Mouse (Mus musculus) ES-E14 (cell line): ENCODE data around the gene Rora. TPM values are rescaled to one million over a fixed set of nuclear protein-coding genes. Genes with fewer than 3 reads are reported as not detected.

Experiments
- DNase-seq: peaks from one replicate; pipeline ENCODE4 v3.0.0-alpha.2; 2013; ENCODE audit warnings: low read depth, low spot score
- H3K27ac ChIP-seq: 2 replicates; pipeline ENCODE4 v1.5.1; 2012; ENCODE audit warnings: low read depth, mild to moderate bottlenecking, low read length, moderate library complexity, mixed read lengths; ENCODE audit not compliant: poor library complexity, insufficient read depth, severe bottlenecking
- H3K36me3 ChIP-seq: 2 replicates; pipeline ENCODE4 v1.6.1; 2012; ENCODE audit warnings: mild to moderate bottlenecking, low read length, moderate library complexity, mixed read lengths; ENCODE audit not compliant: control insufficient read depth, poor library complexity, insufficient read depth, severe bottlenecking
- H3K4me1 ChIP-seq, 2 experiments: fragments of 150-350 bp in 1 of 2; sonication (generic) in 1 of 2; 2 replicates each; pipeline ENCODE4 v1.6.1; 2012; ENCODE audit warnings: low read length in 2 of 2, mild to moderate bottlenecking in 1 of 2, mixed read lengths in 1 of 2; ENCODE audit not compliant: control insufficient read depth in 2 of 2, insufficient read depth in 2 of 2, poor library complexity in 1 of 2
- H3K4me3 ChIP-seq, 2 experiments: fragments of 150-350 bp in 1 of 2; sonication (generic) in 1 of 2; 2 replicates each; pipeline ENCODE4 v1.5.1; 2012; ENCODE audit warnings: low read length in 2 of 2, low read depth in 1 of 2, mild to moderate bottlenecking in 1 of 2, mixed read lengths in 1 of 2; ENCODE audit not compliant: insufficient read depth in 1 of 2, poor library complexity in 1 of 2, severe bottlenecking in 1 of 2
- H3K9ac ChIP-seq: 2 replicates; pipeline ENCODE4 v1.6.1; 2012; ENCODE audit warnings: low read depth, mild to moderate bottlenecking, low read length, mixed read lengths; ENCODE audit not compliant: poor library complexity, insufficient read depth, severe bottlenecking
- H3K9me3 ChIP-seq: fragments of 150-350 bp; sonication (generic); 2 replicates; pipeline ENCODE4 v1.6.1; 2012; ENCODE audit warnings: low read depth, mild to moderate bottlenecking, low read length; ENCODE audit not compliant: control insufficient read depth, insufficient read depth
- CHD2 ChIP-seq: IDR thresholded peaks from 2 replicates; pipeline ENCODE4 v1.6.1; 2014; ENCODE audit warnings: mild to moderate bottlenecking, low read depth, low read length, inconsistent platforms
- HCFC1 ChIP-seq: IDR thresholded peaks from 2 replicates; pipeline ENCODE4 v1.6.1; 2012; ENCODE audit warnings: low read length, inconsistent platforms, borderline replicate concordance; ENCODE audit not compliant: insufficient read depth
- MAFK ChIP-seq: IDR thresholded peaks from 2 replicates; pipeline ENCODE4 v1.6.1; 2014; ENCODE audit warnings: mild to moderate bottlenecking, low read depth, low read length, inconsistent platforms; ENCODE audit not compliant: insufficient read depth
- ZC3H11A ChIP-seq: IDR thresholded peaks from 2 replicates; pipeline ENCODE4 v1.6.1; 2012; ENCODE audit warnings: low read depth, mild to moderate bottlenecking, inconsistent platforms, low read length, borderline replicate concordance
- ZNF384 ChIP-seq: IDR thresholded peaks from 2 replicates; pipeline ENCODE4 v1.6.1; 2012; ENCODE audit warnings: low read depth, low read length, inconsistent platforms
- in situ Hi-C, 2 experiments: fragments of 600-800 bp; cut with MboI; formaldehyde crosslinking; loops; one replicate each; pipeline ENCODE4 v1.15.1; 2025; ENCODE audit warnings: low sequenced_read_pairs in 2 of 2, inconsistent platforms in 1 of 2; ENCODE audit not compliant: unreplicated experiment in 2 of 2
- total RNA-seq: library from RNA; depleted of rRNA; stranded (reverse); fragments of 300-350 nt; gene quantifications from 2 replicates; pipeline ENCODE4 v1.2.3, GENCODE M21; 2012

The Rora gene
- total RNA-seq, 1 experiment, result 2.1 TPM

- H3K27ac ChIP-seq, result no peak overlapping the region
- H3K4me3 ChIP-seq, result no peak overlapping the region
- H3K9me3 ChIP-seq, result no peaks in the 10 kb centered on the region
- no peak for DNase-seq
- H3K4me1 ChIP-seq, result no peaks in the 10 kb centered on the region
- H3K36me3 ChIP-seq, result no peaks in the 10 kb centered on the region
- TF ChIP-seq MAFK, result no peak
- no peak for TF ChIP-seq HCFC1
- no peak for TF ChIP-seq ZC3H11A
- TF ChIP-seq ZNF384, result no peak
- no peak for TF ChIP-seq CHD2
- no peak overlapping the region for H3K9ac ChIP-seq
- in situ Hi-C loops, result no loop called here
These were observed 731.3 kb downstream of the Rora start for GRCm38 (mm10) chr9:69384905-69385304.

DNA sequence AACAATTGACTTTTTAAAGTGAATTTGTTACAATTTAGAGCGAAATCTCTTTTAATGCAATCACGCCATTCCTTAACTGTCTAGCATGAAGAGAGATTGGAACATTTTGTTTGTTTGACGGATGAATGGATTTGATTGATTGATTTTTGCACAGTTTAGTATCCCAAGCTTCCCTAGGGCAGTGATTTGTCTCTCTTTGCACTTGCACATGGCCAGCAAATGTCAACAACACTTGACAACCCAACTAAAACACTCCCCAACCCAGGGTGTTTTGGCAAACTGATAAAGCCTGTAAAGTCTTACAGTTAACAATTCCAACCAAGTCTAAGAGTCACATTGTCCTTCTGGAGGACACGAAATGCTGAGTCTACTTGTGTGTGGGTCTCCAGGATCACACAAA, 733.7 kb downstream of the Rora start:
- no peak overlapping the region for H3K9ac ChIP-seq
- H3K9me3 ChIP-seq, result no peaks in the 10 kb centered on the region
- H3K4me3 ChIP-seq, result no peak overlapping the region
- no peaks in the 10 kb centered on the region for H3K36me3 ChIP-seq
- TF ChIP-seq MAFK (no peak), ZC3H11A (no peak), HCFC1 (no peak), ZNF384 (no peak), CHD2 (no peak)
- in situ Hi-C loops, result no loop called here
- no peak overlapping the region for H3K27ac ChIP-seq
- H3K4me1 ChIP-seq, result no peaks in the 10 kb centered on the region
- no peak for DNase-seq

DNA sequence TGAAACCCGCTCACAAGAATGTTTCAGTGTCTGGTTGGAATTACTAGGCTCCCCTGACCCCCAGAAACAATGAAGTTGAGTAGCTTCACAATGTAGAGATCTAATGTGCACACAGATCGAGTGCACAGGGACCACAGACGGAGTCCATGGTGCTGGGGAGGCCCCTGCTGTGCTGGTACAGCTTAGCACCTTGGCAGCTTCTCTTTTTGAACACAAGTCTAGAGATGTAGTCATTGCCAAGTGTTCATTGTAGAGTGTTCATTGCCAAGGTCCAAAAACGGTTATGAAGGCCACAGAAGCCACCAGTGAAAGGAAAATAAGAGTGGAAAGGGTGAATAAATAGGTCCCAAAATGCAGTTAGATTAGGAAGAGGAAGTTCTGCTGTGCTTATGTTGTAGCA, 737.0 kb downstream of the Rora start:
- Histone ChIP-seq H3K27ac (no peak overlapping the region), H3K4me3 (no peak overlapping the region), H3K9ac (no peak overlapping the region), H3K9me3 (no peaks in the 10 kb centered on the region), H3K36me3 (no peaks in the 10 kb centered on the region), H3K4me1 (no peaks in the 10 kb centered on the region)
- DNase-seq, result no peak
- TF ChIP-seq ZNF384 (no peak), MAFK (no peak)
- in situ Hi-C loops, result no loop called here

DNA sequence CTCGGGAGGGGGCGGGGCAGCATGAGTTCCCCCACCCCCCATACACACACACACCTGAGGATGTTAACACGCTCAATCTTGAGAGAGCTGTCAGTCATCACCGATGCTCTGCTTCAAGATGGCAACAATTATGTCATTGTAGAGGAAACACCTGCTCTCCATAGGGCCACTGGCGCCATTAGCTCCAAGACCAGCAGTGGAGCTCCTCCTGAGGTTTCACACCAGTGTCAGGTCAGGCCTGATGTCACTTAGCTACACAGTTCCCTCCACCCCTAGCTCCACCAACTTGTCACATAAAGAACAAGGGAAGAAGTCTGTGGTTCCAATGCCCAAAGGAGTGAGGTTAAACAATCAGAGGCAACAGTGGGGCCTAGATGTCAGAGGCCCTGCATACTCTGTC, 740.6 kb downstream of the Rora start:
- no peaks in the 10 kb centered on the region for H3K9me3 ChIP-seq
- H3K27ac ChIP-seq, result no peak overlapping the region
- no peaks in the 10 kb centered on the region for H3K36me3 ChIP-seq
- DNase-seq, result no peak
- no peak overlapping the region for H3K4me3 ChIP-seq
- peaks cover 0 to 2% of the 10 kb centered on the region in 2 experiments; a peak in 1 of 4 replicates for H3K4me1 ChIP-seq
- no peak for TF ChIP-seq HCFC1
- no peak for TF ChIP-seq MAFK
- no peak for TF ChIP-seq ZC3H11A
- TF ChIP-seq ZNF384, result no peak
- TF ChIP-seq CHD2, result no peak
- in situ Hi-C loops, result no loop called here
- H3K9ac ChIP-seq, result no peak overlapping the region

DNA sequence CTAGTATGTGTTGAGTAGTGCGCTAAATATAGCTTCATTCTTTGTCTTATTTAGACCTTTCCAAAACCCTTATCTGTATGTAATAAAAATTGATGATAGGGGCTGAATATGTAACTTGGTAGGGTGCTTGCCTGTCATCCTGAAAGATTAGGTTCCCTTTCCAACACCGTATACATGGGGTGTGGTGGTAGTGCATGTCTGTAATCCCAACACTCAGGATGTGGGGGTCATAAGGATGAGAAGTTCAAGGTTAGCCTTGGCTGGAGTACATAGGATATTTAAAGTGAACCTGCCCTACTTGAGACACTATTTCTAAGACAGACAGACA, 743.8 kb downstream of the Rora start:
- Histone ChIP-seq H3K9ac (peak overlapping the region; percentile 98), H3K9me3 (no peaks in the 10 kb centered on the region), H3K36me3 (no peaks in the 10 kb centered on the region), H3K4me3 (peak overlapping the region; percentile 83 to 94), H3K27ac (0 out of 2 replicates have a peak overlapping the region, but pooled peaks have one; percentile 61), H3K4me1 (peaks cover 0 to 2% of the 10 kb centered on the region in 2 experiments; a peak in 1 of 4 replicates)
- in situ Hi-C loops, result no loop called here
- DNase-seq, result no peak
- TF ChIP-seq ZNF384 (no peak), ZC3H11A (no peak), HCFC1 (no peak), MAFK (no peak), CHD2 (no peak)
